Mouse (Mus musculus): ENCODE results near the gene Tmc6. TPM values are rescaled to one million over a fixed set of nuclear protein-coding genes. Genes with fewer than 3 reads are reported as not detected.

Tmc6 gene
- total and polyA plus RNA-seq, 3 experiments = 12.6 to 18.1 (median 15.7) TPM

GRCm38 (mm10) chr11:117769683-117770047 lies 12.3 kb downstream of the Tmc6 start:
- TF ChIP-seq EP300 (IDR thresholded peaks at IDR 0.05; ENCODE audit: insufficient read depth, low read depth, low read length) = no peak
- TF ChIP-seq CTCF (IDR thresholded peaks at IDR 0.05) = no peak
- no peak for TF ChIP-seq POLR2A (IDR thresholded peaks at IDR 0.05; ENCODE audit: insufficient read depth, low read depth, low read length)
- no peaks in the 10 kb centered on the region for H3K27me3 ChIP-seq (ENCODE audit: control insufficient read depth, insufficient read depth, low read length)
- no peaks in the 10 kb centered on the region for H3K4me1 ChIP-seq (ENCODE audit: control insufficient read depth, insufficient read depth, low read length)
- 90% methylated on average over 7 of the region's 7 CpGs for WGBS
- no peak overlapping the region for H3K9ac ChIP-seq (ENCODE audit: low read depth, low read length)
- no peak for DNase-seq
- H3K4me3 ChIP-seq = no peak overlapping the region
- H3K79me2 ChIP-seq (replicated peaks; ENCODE audit: control insufficient read depth, insufficient read depth, low read length) = no peaks in the 10 kb centered on the region
- no peaks in the 10 kb centered on the region for H3K36me3 ChIP-seq (ENCODE audit: control insufficient read depth, insufficient read depth, low read length)
- H3K27ac ChIP-seq = no peak overlapping the region
- intact Hi-C loops (cut with DNase I) = no loop called here

- intact Hi-C loops (cut with DNase I) = no loop called here
- TF ChIP-seq EP300 (IDR thresholded peaks at IDR 0.05; ENCODE audit: insufficient read depth, low read depth, low read length) = no peak
- no peak for TF ChIP-seq POLR2A (IDR thresholded peaks at IDR 0.05; ENCODE audit: insufficient read depth, low read depth, low read length)
- TF ChIP-seq CTCF (IDR thresholded peaks at IDR 0.05) = no peak
- Histone ChIP-seq H3K4me1 (ENCODE audit: control insufficient read depth, insufficient read depth, low read length) (no peaks in the 10 kb centered on the region), H3K9ac (ENCODE audit: low read depth, low read length) (no peak overlapping the region), H3K27ac (no peak overlapping the region), H3K36me3 (ENCODE audit: control insufficient read depth, insufficient read depth, low read length) (no peaks in the 10 kb centered on the region), H3K79me2 (replicated peaks; ENCODE audit: control insufficient read depth, insufficient read depth, low read length) (no peaks in the 10 kb centered on the region), H3K4me3 (no peak overlapping the region), H3K27me3 (ENCODE audit: control insufficient read depth, insufficient read depth, low read length) (no peaks in the 10 kb centered on the region)
- 57% methylated on average over 20 of the region's 20 CpGs for WGBS
- DNase-seq = no peak
Measured at GRCm38 (mm10) chr11:117768725-117769682, 13.0 kb downstream of the Tmc6 start.

DNA sequence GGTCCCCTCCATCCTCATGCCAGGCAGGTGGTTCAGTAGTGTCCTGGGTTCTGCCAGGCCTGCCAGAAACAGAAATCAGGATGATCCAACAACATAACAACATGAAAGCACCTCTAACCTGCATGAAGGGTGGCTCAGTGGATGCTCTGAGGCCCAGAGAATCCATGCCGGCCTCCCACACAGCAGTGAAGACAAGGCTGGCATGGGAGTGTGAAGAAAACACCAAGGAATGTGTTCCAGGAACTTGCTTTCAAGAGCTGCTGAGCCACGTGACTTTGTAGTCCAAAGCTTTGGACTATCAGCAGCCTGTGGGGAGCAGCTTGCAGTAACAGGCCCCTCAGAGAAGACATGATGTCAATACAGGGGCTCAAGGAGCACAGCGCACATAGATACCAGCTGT lies 15.7 kb downstream of the Tmc6 start:
- no peaks in the 10 kb centered on the region for H3K27me3 ChIP-seq (ENCODE audit: control insufficient read depth, insufficient read depth, low read length)
- H3K27ac ChIP-seq = no peak overlapping the region
- no peaks in the 10 kb centered on the region for H3K36me3 ChIP-seq (ENCODE audit: control insufficient read depth, insufficient read depth, low read length)
- H3K79me2 ChIP-seq (replicated peaks; ENCODE audit: control insufficient read depth, insufficient read depth, low read length) = no peaks in the 10 kb centered on the region
- no peak overlapping the region for H3K9ac ChIP-seq (ENCODE audit: low read depth, low read length)
- 75% methylated on average over 3 of the region's 3 CpGs for WGBS
- intact Hi-C loops (cut with DNase I) = no loop called here
- TF ChIP-seq CTCF (IDR thresholded peaks at IDR 0.05) (no peak), EP300 (IDR thresholded peaks at IDR 0.05; ENCODE audit: insufficient read depth, low read depth, low read length) (no peak), POLR2A (IDR thresholded peaks at IDR 0.05; ENCODE audit: insufficient read depth, low read depth, low read length) (no peak)
- no peaks in the 10 kb centered on the region for H3K4me1 ChIP-seq (ENCODE audit: control insufficient read depth, insufficient read depth, low read length)
- H3K4me3 ChIP-seq = no peak overlapping the region
- DNase-seq = no peak

DNA sequence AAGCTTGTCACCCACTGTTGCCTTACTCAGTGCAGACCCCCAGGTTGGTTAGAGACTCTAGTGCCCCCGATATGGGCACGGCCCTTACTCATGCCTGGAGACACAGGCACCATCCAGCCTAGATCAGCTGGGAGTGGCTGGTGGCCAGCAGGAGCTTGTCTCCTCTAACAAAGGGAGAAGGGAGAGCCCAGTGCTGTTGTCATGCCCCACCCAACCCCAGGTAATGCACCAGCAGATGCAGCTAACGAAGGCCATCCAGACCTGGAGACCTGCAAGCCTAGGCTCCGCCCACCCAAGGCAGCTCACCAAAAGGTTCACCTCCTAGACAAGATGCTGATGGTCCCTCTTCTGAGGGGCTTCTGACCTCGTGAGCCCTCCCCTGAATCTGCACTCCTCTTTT lies 16.6 kb downstream of the Tmc6 start:
- Histone ChIP-seq H3K4me3 (no peak overlapping the region), H3K9ac (ENCODE audit: low read depth, low read length) (no peak overlapping the region), H3K36me3 (ENCODE audit: control insufficient read depth, insufficient read depth, low read length) (no peaks in the 10 kb centered on the region), H3K79me2 (replicated peaks; ENCODE audit: control insufficient read depth, insufficient read depth, low read length) (no peaks in the 10 kb centered on the region), H3K27me3 (ENCODE audit: control insufficient read depth, insufficient read depth, low read length) (no peaks in the 10 kb centered on the region), H3K4me1 (ENCODE audit: control insufficient read depth, insufficient read depth, low read length) (no peaks in the 10 kb centered on the region), H3K27ac (no peak overlapping the region)
- DNase-seq = no peak
- WGBS = 87% methylated on average over 5 of the region's 5 CpGs
- intact Hi-C loops (cut with DNase I) = no loop called here
- no peak for TF ChIP-seq CTCF (IDR thresholded peaks at IDR 0.05)
- TF ChIP-seq POLR2A (IDR thresholded peaks at IDR 0.05; ENCODE audit: insufficient read depth, low read depth, low read length) = no peak
- TF ChIP-seq EP300 (IDR thresholded peaks at IDR 0.05; ENCODE audit: insufficient read depth, low read depth, low read length) = no peak

GRCm38 (mm10) chr11:117764319-117764718 lies 17.7 kb downstream of the Tmc6 start:
- H3K79me2 ChIP-seq (replicated peaks; ENCODE audit: control insufficient read depth, insufficient read depth, low read length) = no peaks in the 10 kb centered on the region
- no peak overlapping the region for H3K9ac ChIP-seq (ENCODE audit: low read depth, low read length)
- no peak for TF ChIP-seq EP300 (IDR thresholded peaks at IDR 0.05; ENCODE audit: insufficient read depth, low read depth, low read length)
- no peak for TF ChIP-seq POLR2A (IDR thresholded peaks at IDR 0.05; ENCODE audit: insufficient read depth, low read depth, low read length)
- TF ChIP-seq CTCF (IDR thresholded peaks at IDR 0.05) = no peak
- 69% methylated on average over 9 of the region's 9 CpGs for WGBS
- H3K36me3 ChIP-seq (ENCODE audit: control insufficient read depth, insufficient read depth, low read length) = no peaks in the 10 kb centered on the region
- intact Hi-C loops (cut with DNase I) = no loop called here
- H3K4me3 ChIP-seq = no peak overlapping the region
- no peaks in the 10 kb centered on the region for H3K27me3 ChIP-seq (ENCODE audit: control insufficient read depth, insufficient read depth, low read length)
- H3K4me1 ChIP-seq (ENCODE audit: control insufficient read depth, insufficient read depth, low read length) = no peaks in the 10 kb centered on the region
- no peak overlapping the region for H3K27ac ChIP-seq
- DNase-seq = no peak

GRCm38 (mm10) chr11:117762246-117762645 lies 19.8 kb downstream of the Tmc6 start:
- intact Hi-C loops (cut with DNase I) = no loop called here
- peak; percentile 51 to 73 for DNase-seq

More at GRCm38 (mm10) chr11:117762246-117762645, 19.8 kb downstream of the Tmc6 start:
- Histone ChIP-seq H3K27ac (no peak overlapping the region; the same call in 1 of the 2 replicates), H3K27me3 (ENCODE audit: control insufficient read depth, insufficient read depth, low read length) (no peaks in the 10 kb centered on the region), H3K36me3 (ENCODE audit: control insufficient read depth, insufficient read depth, low read length) (no peaks in the 10 kb centered on the region), H3K4me3 (no peak overlapping the region), H3K79me2 (replicated peaks; ENCODE audit: control insufficient read depth, insufficient read depth, low read length) (no peaks in the 10 kb centered on the region), H3K4me1 (ENCODE audit: control insufficient read depth, insufficient read depth, low read length) (no peaks in the 10 kb centered on the region), H3K9ac (ENCODE audit: low read depth, low read length) (no peak overlapping the region)
- 60% methylated on average over 12 of the region's 12 CpGs for WGBS
- no peak for TF ChIP-seq POLR2A (IDR thresholded peaks at IDR 0.05; ENCODE audit: insufficient read depth, low read depth, low read length)
- TF ChIP-seq EP300 (IDR thresholded peaks at IDR 0.05; ENCODE audit: insufficient read depth, low read depth, low read length) = peak; percentile 92
- TF ChIP-seq CTCF (IDR thresholded peaks at IDR 0.05) = no peak
